Mouse (Mus musculus) skeletal muscle tissue, adult 2 months (tissue): ENCODE data around the gene Glt1d1.

ENCODE experiments used
- DNase-seq: peaks from one replicate; pipeline ENCODE4 v3.0.0-alpha.2; 2012; ENCODE audit warnings: low read depth, low spot score

Glt1d1 gene

GRCm38 (mm10) chr5:127631671-127632070 lies 391 bp upstream of the Glt1d1 start:
- DNase-seq, result no peak

GRCm38 (mm10) chr5:127633188-127633587 lies 1.1 kb downstream of the Glt1d1 start:
- DNase-seq, result no peak

DNA sequence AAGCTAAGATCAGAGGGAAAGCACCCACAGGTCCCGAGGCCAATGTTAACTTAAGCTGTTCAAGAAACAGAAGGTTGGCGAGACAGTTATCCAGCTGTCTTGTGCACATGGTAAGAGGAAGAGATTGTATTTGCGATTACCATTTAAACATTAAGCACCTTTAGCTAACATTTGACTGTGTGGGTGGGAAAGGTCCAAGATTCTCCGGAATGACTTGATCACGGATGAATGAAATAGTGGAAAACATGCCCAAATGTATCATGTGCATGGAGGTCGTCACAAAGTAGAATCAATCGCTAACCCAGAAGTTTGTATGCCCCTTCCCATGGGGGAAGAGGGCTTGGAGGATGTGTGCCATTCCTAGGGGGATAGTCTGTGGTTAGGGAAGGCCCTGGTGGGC lies 1.6 kb downstream of the Glt1d1 start:
- DNase-seq, result no peak

- DNase-seq, result no peak
These were observed 5.6 kb downstream of the Glt1d1 start for GRCm38 (mm10) chr5:127637622-127638021.

DNA sequence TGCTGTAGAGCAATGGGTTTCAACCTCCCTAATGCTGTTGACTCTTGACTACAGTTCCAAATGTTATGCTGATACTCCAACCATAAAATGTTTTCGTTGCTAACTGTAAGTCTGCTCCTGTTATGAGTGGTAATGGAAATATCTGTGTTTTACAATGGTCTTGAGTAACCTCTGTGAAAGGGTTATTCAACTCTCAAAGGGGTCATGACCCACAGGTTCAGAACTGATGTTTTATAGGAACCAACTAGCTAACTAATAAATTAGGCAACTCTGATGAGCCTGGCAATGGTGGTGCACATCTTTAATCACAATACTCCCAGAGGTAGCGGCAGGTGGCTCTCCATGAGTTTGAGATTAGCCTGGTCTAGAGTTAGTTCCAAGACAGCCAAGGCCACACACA lies 6.1 kb downstream of the Glt1d1 start:
- DNase-seq, result no peak

- DNase-seq, result no peak
These were observed 7.1 kb downstream of the Glt1d1 start for GRCm38 (mm10) chr5:127639067-127639605.

GRCm38 (mm10) chr5:127639635-127640034 lies 7.6 kb downstream of the Glt1d1 start:
- no peak for DNase-seq

- no peak for DNase-seq
These were observed 8.3 kb downstream of the Glt1d1 start for GRCm38 (mm10) chr5:127640359-127640758.

DNA sequence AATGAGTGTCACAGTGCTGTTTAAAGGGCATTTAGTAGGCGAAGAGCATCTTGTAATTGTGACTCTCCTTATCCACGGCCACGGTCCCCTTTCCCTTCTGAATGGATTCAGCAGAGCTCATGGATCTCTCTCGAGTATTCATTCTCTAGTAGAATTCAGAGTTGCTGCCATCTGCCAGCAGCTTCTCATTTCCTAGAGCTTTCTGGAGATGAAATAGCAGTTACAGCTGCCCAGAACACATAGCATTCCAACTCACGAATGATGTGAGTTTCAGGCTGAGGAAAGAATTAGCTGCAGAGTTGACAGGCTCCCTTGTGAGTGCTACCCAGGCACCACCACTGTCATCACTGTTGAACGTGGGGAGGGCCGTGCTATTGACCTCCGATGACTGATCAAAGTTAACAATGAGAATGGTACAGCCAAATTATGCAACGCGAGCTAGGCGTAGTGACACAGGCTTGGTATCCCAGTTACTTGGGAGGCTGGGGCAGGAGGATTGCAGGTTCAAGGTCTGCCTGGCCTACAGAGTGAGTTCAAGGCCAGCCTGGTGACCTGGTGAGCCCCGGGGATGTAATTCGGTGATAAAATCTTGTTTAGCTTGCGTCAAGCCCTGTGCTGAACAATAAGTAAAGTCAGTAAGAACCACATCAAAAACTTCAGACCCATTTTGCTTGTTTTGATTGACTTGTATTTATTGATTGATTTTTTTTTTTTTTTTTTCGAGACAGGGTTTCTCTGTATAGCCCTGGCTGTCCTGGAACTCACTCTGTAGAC lies 9.3 kb downstream of the Glt1d1 start:
- DNase-seq, result no peak

DNA sequence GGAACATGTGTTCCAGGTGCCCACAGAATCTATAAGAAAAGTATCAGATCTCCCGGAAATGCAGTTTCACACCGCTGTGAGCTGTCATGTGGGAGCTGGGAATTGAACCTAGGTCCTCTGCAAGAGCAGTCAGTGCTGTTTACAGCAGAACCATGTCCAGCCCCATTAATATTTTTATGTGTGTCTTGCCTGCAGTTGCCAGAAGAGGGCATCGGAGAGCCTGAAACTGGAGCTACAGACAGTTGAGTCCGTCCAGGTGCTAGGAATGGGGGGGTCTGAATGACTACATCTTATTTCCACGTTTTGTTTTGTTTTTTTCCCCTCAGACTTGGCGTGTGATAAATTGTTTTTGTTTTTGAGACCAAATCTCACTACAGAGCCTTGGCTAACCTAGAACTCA lies 16.0 kb downstream of the Glt1d1 start:
- DNase-seq, result no peak

DNA sequence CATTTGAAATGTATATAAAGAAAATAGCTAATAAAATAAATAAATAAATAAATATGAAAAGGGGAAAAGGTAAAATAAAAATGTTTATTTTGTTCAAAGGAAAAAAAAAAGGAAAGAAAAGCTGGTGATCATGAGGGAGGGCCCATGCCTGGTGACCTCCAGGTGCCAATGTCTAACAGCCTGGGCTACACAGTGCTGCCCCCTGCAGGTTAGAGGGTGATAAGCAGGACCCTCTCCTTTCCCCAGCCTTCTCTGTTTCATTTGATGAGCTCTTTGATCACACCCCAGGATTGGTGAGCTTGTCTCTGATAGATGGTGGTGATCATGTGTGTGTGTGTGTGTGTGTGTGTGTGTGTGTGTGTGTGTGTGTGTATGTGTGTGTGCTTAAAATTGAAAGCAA lies 17.0 kb downstream of the Glt1d1 start:
- no peak for DNase-seq

DNA sequence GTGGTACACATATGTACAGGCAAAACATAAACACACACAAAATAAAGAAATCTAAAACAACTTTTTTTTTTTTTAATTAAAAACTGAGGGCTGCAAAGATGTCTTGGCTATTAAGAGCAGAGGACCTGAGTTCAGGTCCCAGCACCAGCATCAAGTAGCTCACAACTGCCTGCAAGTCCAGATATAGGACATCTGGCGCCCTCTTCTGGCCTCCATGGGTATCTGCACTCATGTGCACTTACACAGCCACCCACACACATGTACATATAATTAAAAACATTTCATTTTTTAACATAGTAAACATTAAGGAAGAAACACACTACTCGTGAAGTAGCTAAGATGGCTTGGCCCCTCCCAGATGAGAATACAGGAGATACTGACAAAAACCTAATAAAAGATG lies 26.2 kb downstream of the Glt1d1 start:
- no peak for DNase-seq

GRCm38 (mm10) chr5:127659312-127659711 lies 27.2 kb downstream of the Glt1d1 start:
- DNase-seq, result no peak

DNA sequence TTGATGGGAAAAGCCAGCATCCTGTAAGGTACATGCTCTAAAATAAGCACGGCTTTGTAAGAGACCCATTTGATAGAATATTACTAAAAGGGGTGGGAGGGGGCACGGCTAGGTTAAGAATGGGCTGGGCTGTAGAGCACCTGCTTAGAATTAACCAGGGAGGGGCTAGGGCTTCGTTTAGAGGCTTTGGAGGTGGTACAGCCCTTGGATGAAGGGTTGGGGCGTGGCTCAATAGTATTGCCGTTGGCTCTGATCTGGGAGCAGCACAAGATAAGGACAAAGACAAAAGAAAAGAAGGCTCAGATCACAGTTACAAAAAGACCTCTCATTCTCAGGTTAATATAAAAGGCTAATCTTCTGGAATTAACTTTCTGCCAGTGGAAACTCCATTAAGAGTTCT lies 28.2 kb downstream of the Glt1d1 start:
- no peak for DNase-seq

GRCm38 (mm10) chr5:127660979-127661378 lies 28.9 kb downstream of the Glt1d1 start:
- no peak for DNase-seq

GRCm38 (mm10) chr5:127673913-127674312 lies 41.9 kb downstream of the Glt1d1 start:
- DNase-seq, result no peak

- DNase-seq, result no peak
These were observed 45.5 kb downstream of the Glt1d1 start for GRCm38 (mm10) chr5:127677561-127677960.

DNA sequence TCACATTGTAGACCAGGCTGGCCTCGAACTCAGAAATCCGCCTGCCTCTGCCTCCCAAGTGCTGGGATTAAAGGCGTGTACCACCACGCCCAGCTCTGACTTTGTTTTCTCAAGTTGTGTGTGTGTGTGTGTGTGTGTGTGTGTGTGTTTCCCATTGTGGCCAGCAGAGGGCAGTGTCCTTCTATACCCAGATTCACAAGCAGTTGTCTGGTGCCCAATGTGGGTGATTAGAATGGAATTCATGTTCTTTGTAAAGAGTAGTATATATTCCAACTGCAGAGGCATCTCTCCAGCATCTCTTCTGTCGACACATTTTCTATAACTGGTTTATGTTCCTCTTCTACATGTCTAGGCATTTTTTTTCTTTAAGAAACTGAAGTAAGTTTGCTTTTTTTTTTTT lies 46.4 kb downstream of the Glt1d1 start:
- DNase-seq, result no peak

- DNase-seq, result no peak
These were observed 56.6 kb downstream of the Glt1d1 start for GRCm38 (mm10) chr5:127688568-127689170.

GRCm38 (mm10) chr5:127691085-127691484 lies 59.0 kb downstream of the Glt1d1 start:
- no peak for DNase-seq

DNA sequence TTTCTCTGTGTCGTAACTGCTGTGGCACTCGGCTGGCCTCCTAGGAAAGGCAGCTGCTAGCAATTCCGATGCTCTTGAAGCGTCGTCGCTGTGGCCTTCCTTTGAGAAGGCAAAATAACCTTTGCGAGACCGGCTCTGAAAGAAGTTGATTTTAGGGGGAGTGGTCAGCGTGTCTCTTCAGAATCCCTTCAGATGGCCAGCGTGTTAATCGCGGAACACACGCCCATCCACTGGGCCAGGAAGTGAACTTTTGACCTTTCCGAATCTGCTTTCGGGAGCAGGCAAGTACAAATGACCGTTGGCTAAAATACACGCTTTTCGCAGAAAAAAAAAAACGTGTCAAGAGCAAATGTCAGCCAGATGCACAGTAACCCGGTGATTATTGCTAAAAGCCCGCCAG lies 59.5 kb downstream of the Glt1d1 start:
- no peak for DNase-seq

DNA sequence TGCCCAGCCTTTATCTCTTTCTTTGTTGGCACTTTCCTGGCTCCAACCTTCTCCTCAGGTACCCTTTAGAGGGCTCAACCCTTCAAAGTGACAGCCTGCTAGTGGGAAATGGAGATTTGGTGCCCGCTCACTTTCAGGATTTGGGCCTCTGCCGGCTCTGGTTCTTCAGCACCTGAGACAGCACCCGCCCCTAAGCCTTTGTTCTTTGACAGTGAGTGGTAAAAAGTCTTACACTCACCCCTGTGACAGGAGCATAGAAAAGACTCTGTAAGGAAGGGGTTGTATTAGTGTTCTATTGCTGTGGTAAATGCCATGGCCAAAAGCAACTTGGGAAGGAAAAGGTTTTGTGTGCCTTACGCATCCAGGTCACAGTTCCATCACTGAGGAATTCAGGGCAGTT lies 63.8 kb downstream of the Glt1d1 start:
- no peak for DNase-seq

DNA sequence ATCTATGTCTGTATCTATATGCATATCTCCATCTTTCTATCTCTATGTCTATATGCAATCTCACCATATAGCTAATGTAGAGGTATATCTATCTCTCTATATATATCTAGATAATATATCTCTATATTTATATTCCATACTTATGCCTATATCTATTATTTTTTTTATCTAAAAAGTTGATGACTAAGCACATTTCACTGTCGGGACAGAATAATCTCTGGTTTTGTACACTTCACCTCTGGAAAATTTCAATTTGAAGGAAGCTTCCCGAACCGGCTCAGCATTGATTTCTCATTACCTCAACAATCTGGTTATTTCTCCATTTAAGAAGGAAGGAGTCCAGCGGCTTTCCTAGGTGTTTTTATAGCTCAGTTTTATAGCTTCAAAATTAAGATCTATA lies 64.5 kb downstream of the Glt1d1 start:
- no peak for DNase-seq
